Mouse (Mus musculus): ENCODE measurements around the gene Sirt4. TPM values are rescaled to one million over a fixed set of nuclear protein-coding genes. Genes with fewer than 3 reads are reported as not detected.

Sirt4 gene
- 17.1 TPM for polyA plus RNA-seq (2015; fragmentation: Illumina TruSeq; extraction: RNeasy Lipid Tissue Mini Kit (QIAGEN cat#74804); ENCODE audit: insufficient read depth, low replicate concordance)

GRCm38 (mm10) chr5:115483947-115484920 lies at the start of gene Sirt4:
Gene Sirt4, minus strand, starts transcription at chr5:115484725.

DNA sequence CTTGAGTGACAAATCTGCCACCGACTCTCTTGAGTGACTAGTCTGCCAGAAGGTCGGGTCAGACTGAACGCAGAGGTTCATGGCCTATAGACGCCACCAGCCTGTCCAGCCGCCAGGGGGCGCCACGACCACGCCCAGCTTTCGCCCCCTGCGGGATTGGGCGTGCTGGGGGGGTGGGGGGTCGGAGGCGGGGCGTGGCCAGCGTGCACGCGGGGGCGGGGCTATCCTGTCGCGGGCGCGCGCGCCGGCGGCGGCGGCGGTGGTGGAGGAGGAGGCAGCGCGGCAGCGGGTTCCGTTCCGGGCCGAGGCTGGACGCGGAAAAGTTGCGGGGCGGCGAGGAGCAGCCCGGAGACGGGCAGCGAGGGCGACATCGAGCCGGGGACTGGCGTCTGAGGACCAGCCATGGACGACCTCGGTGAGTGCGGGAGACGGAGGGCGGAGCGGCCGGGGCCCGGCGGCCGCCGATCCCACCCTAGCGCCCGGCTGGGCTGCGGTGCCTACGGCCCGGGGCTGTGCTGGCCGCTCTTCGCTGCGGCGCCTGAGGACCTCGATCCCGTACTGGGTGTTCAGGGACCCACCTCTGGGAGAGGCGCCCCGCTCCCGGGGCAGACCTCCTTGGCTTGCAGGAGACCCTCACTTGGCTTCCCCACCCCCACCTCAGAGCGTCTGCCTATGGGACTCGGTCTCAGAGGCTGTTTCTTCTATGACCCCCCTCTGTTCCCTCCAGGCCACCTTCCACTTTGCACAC lies 22.1 kb upstream of the Sirt4 start, which contains the start of gene Pxn:
Pxn (plus strand) TSS at position 223 of the 748 bp plus-strand sequence.

DNA sequence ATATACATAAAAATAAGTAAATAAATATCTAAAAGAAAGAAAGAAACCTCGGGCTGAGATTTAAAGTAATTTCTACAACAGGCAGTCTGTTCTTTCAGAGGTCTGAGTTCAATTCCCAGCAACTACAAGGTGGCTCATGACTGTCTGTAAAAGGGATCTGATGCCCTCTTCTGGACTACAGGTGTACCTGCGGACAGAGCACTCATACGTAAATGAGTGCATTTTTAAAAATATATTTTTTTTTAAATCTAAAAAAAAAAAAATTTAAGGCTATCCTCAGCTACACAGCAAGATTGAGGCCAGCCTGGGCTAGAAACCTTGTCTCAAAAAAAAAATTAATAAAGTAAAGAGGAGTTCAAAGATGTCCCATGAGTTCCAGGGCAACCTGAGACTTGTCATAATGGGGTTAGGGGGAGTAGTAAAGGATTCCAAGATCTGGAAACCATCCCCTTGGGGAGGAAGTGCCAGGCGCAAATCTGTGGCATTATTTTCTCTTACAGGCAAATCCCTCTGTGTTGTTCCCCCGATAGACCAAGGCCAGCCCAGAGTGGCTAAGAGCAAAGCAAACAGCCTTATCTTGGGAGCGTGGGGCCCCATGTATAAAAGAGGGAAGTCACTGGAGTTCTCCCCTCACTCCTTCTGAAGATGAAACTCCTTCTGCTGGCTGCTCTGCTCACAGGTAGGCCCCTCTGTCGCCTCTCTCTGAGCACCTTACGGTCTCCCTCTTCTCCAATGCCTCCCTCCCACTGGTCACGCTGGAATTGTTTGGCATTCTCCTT lies 18.7 kb downstream of the Sirt4 start, which contains the start of gene Pla2g1b:
Pla2g1b (plus strand) TSS at position 621 of the 779 bp plus-strand sequence.

GRCm38 (mm10) chr5:115429359-115430186 lies 55.0 kb downstream of the Sirt4 start, which contains the start of gene Msi1:
Gene Msi1, plus strand, starts transcription at chr5:115429599.

Other genes starting within 250 kb of the Sirt4 start
- gene Pop5, start 248.9 kb downstream of the Sirt4 start, polyA plus RNA-seq (2015; fragmentation: Illumina TruSeq; extraction: RNeasy Lipid Tissue Mini Kit (QIAGEN cat#74804); ENCODE audit: insufficient read depth, low replicate concordance), result 72.3 TPM
- gene Rnf10, start 211.8 kb downstream of the Sirt4 start, polyA plus RNA-seq (2015; fragmentation: Illumina TruSeq; extraction: RNeasy Lipid Tissue Mini Kit (QIAGEN cat#74804); ENCODE audit: insufficient read depth, low replicate concordance), result 126 TPM
- 24.9 TPM for gene Coq5, start 205.1 kb downstream of the Sirt4 start, polyA plus RNA-seq (2015; fragmentation: Illumina TruSeq; extraction: RNeasy Lipid Tissue Mini Kit (QIAGEN cat#74804); ENCODE audit: insufficient read depth, low replicate concordance)
- gene Dynll1, start 183.7 kb downstream of the Sirt4 start, polyA plus RNA-seq (2015; fragmentation: Illumina TruSeq; extraction: RNeasy Lipid Tissue Mini Kit (QIAGEN cat#74804); ENCODE audit: insufficient read depth, low replicate concordance), result 507 TPM
- gene Srsf9, start 157.5 kb downstream of the Sirt4 start, polyA plus RNA-seq (2015; fragmentation: Illumina TruSeq; extraction: RNeasy Lipid Tissue Mini Kit (QIAGEN cat#74804); ENCODE audit: insufficient read depth, low replicate concordance), result 58.6 TPM
- gene Gatc, start 143.5 kb downstream of the Sirt4 start, polyA plus RNA-seq (2015; fragmentation: Illumina TruSeq; extraction: RNeasy Lipid Tissue Mini Kit (QIAGEN cat#74804); ENCODE audit: insufficient read depth, low replicate concordance), result 19.0 TPM
- 35.2 TPM for gene Triap1, start 143.5 kb downstream of the Sirt4 start, polyA plus RNA-seq (2015; fragmentation: Illumina TruSeq; extraction: RNeasy Lipid Tissue Mini Kit (QIAGEN cat#74804); ENCODE audit: insufficient read depth, low replicate concordance)
- 153 TPM for gene Cox6a1, start 135.7 kb downstream of the Sirt4 start, polyA plus RNA-seq (2015; fragmentation: Illumina TruSeq; extraction: RNeasy Lipid Tissue Mini Kit (QIAGEN cat#74804); ENCODE audit: insufficient read depth, low replicate concordance)
- gene Msi1, start 55.1 kb downstream of the Sirt4 start, polyA plus RNA-seq (2015; fragmentation: Illumina TruSeq; extraction: RNeasy Lipid Tissue Mini Kit (QIAGEN cat#74804); ENCODE audit: insufficient read depth, low replicate concordance), result 0.22 TPM
- 0.55 TPM for gene Pla2g1b, start 18.5 kb downstream of the Sirt4 start, polyA plus RNA-seq (2015; fragmentation: Illumina TruSeq; extraction: RNeasy Lipid Tissue Mini Kit (QIAGEN cat#74804); ENCODE audit: insufficient read depth, low replicate concordance)
- 42.2 TPM for gene Pxn, start 22.0 kb upstream of the Sirt4 start, polyA plus RNA-seq (2015; fragmentation: Illumina TruSeq; extraction: RNeasy Lipid Tissue Mini Kit (QIAGEN cat#74804); ENCODE audit: insufficient read depth, low replicate concordance)
- 925 TPM for gene Rplp0, start 74.7 kb upstream of the Sirt4 start, polyA plus RNA-seq (2015; fragmentation: Illumina TruSeq; extraction: RNeasy Lipid Tissue Mini Kit (QIAGEN cat#74804); ENCODE audit: insufficient read depth, low replicate concordance)
- 13.0 TPM for gene Gcn1l1, start 80.5 kb upstream of the Sirt4 start, polyA plus RNA-seq (2015; fragmentation: Illumina TruSeq; extraction: RNeasy Lipid Tissue Mini Kit (QIAGEN cat#74804); ENCODE audit: insufficient read depth, low replicate concordance)
- 49.0 TPM for gene Rab35, start 147.2 kb upstream of the Sirt4 start, polyA plus RNA-seq (2015; fragmentation: Illumina TruSeq; extraction: RNeasy Lipid Tissue Mini Kit (QIAGEN cat#74804); ENCODE audit: insufficient read depth, low replicate concordance)
- 6.4 TPM for gene Bicdl1, start 246.9 kb upstream of the Sirt4 start, polyA plus RNA-seq (2015; fragmentation: Illumina TruSeq; extraction: RNeasy Lipid Tissue Mini Kit (QIAGEN cat#74804); ENCODE audit: insufficient read depth, low replicate concordance)